Mouse (Mus musculus) heart, embryonic 12.5 days (tissue): ENCODE data around the gene Tgif2lx2. TPM values are rescaled to one million over a fixed set of nuclear protein-coding genes. Genes with fewer than 3 reads are reported as not detected.
"Not testable (repeated sequence)": the region's sequence is repeated elsewhere in the genome, so short reads cannot be mapped to it uniquely, and the experiment has no call there.

ENCODE experiments used
- ATAC-seq: fragments of 200-750 bp; cut with Nextera tagmentation; 2 replicates; pipeline ENCODE4 v1.8.0; 2017; ENCODE audit warnings: moderate TSS enrichment, moderate library complexity; ENCODE audit not compliant: insufficient number of reproducible peaks, low FRiP score
- H3K27ac ChIP-seq: fragments of 300-500 bp; sonication (generic); 2 replicates; pipeline ENCODE4 v1.5.1; 2016; ENCODE audit warnings: mild to moderate bottlenecking, moderate library complexity; ENCODE audit not compliant: poor library complexity, severe bottlenecking
- H3K27me3 ChIP-seq: fragments of 300-500 bp; sonication (generic); replicated peaks from 2 replicates; pipeline ENCODE4 v1.6.1; 2016; ENCODE audit warnings: mild to moderate bottlenecking, moderate library complexity
- H3K36me3 ChIP-seq: fragments of 300-500 bp; sonication (generic); 2 replicates; pipeline ENCODE4 v1.6.1; 2016; ENCODE audit warnings: mild to moderate bottlenecking, moderate library complexity
- H3K4me1 ChIP-seq: fragments of 300-500 bp; sonication (generic); replicated peaks from 2 replicates; pipeline ENCODE4 v1.6.1; 2016; ENCODE audit warnings: mild to moderate bottlenecking
- H3K4me2 ChIP-seq: fragments of 300-500 bp; sonication (generic); 2 replicates; pipeline ENCODE4 v1.6.1; 2016; ENCODE audit warnings: mild to moderate bottlenecking, moderate library complexity
- H3K4me3 ChIP-seq: fragments of 300-500 bp; sonication (generic); 2 replicates; pipeline ENCODE4 v1.5.1; 2016; ENCODE audit warnings: mild to moderate bottlenecking
- H3K9ac ChIP-seq: fragments of 300-500 bp; sonication (generic); 2 replicates; pipeline ENCODE4 v1.6.1; 2016; ENCODE audit warnings: mild to moderate bottlenecking, moderate library complexity
- H3K9me3 ChIP-seq: fragments of 300-500 bp; sonication (generic); replicated peaks from 2 replicates; pipeline ENCODE4 v1.6.1; 2016; ENCODE audit warnings: mild to moderate bottlenecking, moderate library complexity
- WGBS: fragments of 180-500 bp; shearing (Covaris S2); methylation state at CpG from one replicate; pipeline ENCODE4 v1.1.7; 2016; 5-methylcytosine and 5-hydroxymethylcytosine counted together
- polyA plus RNA-seq: library from polyadenylated mRNA; unstranded; fragments of >200 nt; fragmentation: Nextera tagmentation; extraction: Ambion mirVana; gene quantifications from 2 replicates; pipeline ENCODE4 v1.2.1, GENCODE M21; 2016

Tgif2lx2 gene
- not detected in 2 replicates for polyA plus RNA-seq

- not testable (repeated sequence) for H3K9ac ChIP-seq
- no CpG with 5 or more reads among the region's 5 CpGs for WGBS
These were observed at the start of gene Tgif2lx2 for GRCm38 (mm10) chrX:118426927-118427326. Gene Tgif2lx2 (plus strand): TSS chrX:118427227.

More at GRCm38 (mm10) chrX:118426927-118427326, at the start of gene Tgif2lx2:
- H3K4me3 ChIP-seq, H3K36me3 ChIP-seq, ATAC-seq, H3K27me3 ChIP-seq, H3K4me1 ChIP-seq, H3K9me3 ChIP-seq, H3K4me2 ChIP-seq, H3K27ac ChIP-seq: not testable (repeated sequence)

Other genes with a start within 250 kb of the Tgif2lx2 start
- gene Tgif2lx1, start 53.5 kb downstream of the Tgif2lx2 start, polyA plus RNA-seq: not detected in 2 replicates